Mouse (Mus musculus) right cerebral cortex, postnatal 4 days (tissue): ENCODE measurements around the gene Tob2.

Experiments used
- DNase-seq: peaks from one replicate; pipeline ENCODE4 v3.0.0-alpha.2; 2022

Tob2 gene

GRCm38 (mm10) chr15:81858517-81859329, at the start of gene Tob2:
Gene Tob2 (minus strand): TSS chr15:81858796.
- peak; percentile 65 for DNase-seq

GRCm38 (mm10) chr15:81907953-81908352, 49.4 kb upstream of the Tob2 start:
- no peak for DNase-seq

- peak; percentile 89 for DNase-seq
Measured at GRCm38 (mm10) chr15:81904939-81905338, 46.3 kb upstream of the Tob2 start.

DNA sequence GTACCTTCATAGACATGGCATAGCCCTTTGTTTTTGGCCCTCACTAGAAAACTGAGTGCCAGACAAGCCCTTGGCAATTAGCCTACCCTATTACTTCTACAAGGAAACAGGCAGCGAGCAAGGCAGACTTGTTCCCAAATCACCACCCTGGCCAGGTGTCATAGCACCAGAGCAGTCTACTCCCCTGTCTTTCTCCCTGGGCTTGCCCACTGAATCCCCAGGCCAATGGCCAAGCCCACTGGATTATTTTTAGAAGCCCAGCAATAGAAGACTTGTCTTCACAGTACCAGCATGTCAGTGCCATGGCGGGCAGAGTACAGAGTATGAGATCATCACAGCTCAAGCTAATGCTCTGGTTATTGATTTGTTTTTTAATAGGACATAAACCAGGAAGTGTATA, 40.2 kb upstream of the Tob2 start:
- no peak for DNase-seq

GRCm38 (mm10) chr15:81897607-81898285, 39.1 kb upstream of the Tob2 start:
- DNase-seq = no peak

- DNase-seq = no peak
Measured at GRCm38 (mm10) chr15:81896407-81896806, 37.8 kb upstream of the Tob2 start.

DNA sequence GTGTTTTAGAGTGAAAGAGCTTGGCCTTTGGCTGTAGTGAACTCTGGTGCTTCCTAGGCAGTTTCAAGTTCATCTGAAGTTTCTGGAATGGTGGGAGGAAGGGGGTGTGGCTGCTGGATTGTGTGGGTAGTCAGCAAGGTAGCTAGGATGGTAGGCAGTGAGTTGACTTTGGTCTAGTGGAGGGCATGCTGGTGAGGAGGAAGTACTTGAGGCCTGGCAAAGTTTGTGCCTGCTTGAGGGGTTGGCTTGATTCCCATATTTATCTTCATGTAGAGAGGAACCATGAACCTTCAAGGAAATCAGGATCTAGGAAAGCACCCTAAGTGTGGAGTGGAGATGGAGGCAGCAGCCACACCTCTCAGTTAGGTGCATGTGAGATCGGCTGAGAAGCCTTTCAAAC, 35.4 kb upstream of the Tob2 start:
- no peak for DNase-seq

DNA sequence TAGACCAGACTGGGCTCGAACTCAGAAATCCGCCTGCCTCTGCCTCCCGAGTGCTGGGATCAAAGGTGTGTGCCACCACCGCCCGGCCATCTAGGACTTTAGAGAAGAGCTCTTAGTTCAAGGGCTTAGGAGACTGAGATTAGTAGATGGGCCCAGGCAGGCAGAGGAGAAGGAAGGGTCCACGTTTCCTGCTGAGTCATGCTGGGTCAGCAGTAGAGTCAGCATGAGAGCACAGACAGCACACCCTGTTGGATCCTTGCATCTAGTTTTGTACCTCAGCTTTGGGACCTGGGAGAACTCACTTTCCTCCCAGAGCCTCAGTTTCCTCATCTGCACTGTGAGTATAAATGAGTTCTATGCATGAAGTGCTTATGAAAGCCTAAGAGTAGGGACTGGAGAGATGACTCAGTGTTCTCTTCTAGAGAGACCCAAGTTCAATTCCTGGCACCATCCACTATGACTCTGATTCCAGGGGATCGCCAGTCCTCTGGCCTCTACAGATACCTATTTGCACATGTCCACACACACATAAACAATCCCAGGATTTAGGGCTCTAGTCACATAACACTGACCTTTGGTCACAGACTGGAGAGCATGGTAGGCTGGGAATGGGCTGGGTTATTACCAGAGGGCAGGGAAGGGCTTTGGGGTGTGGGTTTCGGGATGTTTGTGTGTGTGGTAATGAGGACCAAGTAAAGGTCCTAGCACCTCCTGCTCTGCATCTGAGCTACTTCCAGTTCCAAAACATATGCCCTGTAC, 33.4 kb upstream of the Tob2 start:
- no peak for DNase-seq

- DNase-seq = no peak
Measured at GRCm38 (mm10) chr15:81891140-81891802, 32.7 kb upstream of the Tob2 start.

DNA sequence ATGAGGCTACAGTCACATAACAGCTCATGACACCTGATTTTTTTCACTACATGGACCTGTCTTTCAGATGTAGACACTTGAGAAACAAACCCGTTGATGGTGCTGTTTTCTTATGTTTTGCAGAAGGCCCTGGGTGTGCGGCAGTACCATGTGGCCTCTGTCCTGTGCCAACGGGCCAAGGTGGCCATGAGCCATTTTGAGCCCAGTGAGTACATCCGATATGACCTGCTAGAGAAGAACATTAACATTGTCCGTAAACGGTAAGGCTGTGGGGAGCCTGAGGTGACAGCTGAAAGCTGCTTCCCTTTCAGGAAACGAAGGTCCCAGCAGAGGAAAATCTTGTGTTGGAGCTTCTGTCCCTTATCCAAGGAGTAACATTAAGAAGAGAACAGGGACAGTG, 30.6 kb upstream of the Tob2 start:
- no peak for DNase-seq

- no peak for DNase-seq
Measured at GRCm38 (mm10) chr15:81886795-81887550, 28.4 kb upstream of the Tob2 start.

DNA sequence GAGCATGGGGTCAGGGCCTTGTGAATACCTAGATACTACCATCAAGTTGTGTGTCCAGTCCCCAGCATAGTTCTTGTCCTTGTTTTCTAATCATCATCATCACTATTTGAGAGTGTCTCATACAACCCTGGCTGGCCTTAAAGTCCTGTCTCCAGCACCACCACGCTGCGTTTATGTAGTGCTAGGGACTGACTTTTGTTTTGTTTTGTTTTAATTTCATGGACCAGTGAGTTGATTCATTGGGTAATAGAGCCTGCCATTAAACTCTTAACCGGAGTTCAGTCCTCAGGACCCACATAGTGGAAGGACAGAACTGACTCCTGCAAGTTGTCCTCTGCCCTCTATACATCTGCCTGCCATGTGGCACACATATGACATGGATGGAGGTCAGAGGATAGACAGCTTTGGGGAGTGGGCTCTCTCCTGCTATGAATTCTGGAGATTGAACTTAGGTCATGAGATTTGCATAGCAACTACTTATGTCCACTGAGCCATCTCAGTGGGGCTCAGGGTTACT, 26.9 kb upstream of the Tob2 start:
- no peak for DNase-seq

DNA sequence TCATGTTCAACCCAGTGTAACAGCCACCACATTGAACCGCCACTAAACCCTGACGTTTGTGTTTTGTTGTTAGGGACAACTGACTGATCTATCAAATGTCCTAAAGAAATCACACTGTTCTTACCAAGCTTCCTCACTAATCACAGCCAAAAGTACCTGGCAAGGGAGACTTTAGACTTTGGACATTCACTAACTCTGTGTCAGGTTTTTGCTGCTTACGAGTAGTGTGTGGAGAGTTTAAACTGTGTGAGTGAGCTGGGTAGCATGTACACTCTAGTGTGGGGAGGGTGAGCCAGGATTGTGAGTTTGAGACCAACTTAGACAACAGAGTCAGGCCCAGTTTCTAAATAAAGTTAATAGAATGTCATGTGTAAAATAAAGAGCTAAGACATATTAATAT, 23.8 kb upstream of the Tob2 start:
- DNase-seq = no peak

GRCm38 (mm10) chr15:81879531-81880401, 21.2 kb upstream of the Tob2 start:
- peak; percentile 68 for DNase-seq

DNA sequence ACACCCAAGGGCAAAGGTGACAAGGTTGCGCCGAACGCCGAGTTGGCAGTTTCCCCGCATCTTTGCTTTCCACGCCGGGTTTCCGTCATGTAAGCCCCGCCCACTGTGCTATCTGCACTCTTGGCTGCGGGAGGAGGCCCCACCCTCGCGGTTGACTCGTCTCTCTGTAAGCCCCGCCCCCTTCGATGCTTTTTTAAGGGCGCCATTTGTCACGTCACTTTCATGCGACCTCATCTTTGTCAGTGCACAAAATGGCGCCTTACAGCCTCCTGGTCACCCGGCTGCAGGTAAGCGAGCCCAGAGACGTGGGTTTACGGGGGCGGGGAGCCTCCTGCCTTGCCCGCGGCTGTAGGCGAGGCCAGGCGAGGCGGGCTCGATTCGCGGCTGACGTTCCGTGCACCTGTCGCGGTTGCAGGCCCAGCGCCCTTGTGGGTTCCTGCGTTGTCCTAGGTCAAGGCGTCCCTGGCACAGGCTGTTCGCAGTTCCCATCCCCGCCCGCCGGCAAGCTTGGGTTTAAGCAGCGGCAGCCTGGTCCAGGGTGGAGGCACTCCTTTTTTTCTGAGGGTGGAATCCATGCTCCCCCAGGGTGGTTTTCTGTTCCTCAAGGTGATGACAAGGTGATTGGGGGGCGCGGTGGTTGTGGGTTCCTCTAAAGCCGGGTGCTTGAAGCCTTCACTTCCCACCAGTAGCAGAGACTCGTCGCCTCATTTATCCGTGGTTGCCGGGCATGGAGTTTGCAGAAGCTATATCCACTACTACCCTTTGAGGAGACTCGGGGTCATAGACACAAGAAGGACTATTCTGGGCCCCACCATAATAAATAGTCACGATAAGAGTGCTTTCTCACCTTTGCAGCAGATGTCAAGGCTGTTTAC, 13.9 kb upstream of the Tob2 start, which contains the start of gene Aco2:
Gene Aco2 (plus strand): TSS at position 48 of the 875 bp plus-strand sequence.
- DNase-seq = peak; percentile 98

DNA sequence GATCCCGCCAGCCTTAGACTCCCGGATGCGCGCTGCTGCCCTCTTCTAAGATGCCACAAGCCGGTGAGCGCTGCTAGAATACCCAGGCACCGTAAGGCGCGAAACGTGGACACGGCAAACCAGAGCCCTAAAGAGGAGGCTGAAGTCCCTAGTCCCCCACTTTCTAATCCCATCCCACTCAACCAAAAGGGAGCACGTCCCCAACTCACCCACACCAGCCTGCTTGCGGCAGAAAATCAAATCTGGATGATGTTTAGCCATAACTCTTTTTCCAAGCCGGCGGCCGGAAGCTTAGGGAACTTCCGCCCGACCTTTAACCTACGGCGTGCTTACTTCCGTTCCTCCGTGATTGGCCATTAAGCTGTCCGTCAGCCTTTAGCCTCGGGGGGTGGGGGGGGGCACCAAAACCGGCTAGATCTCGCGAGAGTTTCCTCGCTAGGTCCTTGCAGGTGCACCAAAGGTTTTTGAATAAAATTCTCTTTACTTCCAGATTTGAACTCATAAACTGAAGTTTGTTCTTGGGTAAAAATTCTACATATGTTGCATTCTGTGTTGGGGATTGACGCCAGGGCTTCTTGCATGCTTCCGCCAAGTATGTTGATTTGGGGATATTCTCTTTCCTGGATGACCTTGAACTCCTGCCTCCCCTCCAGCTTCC, 13.1 kb upstream of the Tob2 start, which contains the start of gene Phf5a:
Gene Phf5a (minus strand): TSS at position 308 of the 658 bp plus-strand sequence.
- DNase-seq = peak; percentile 82

- DNase-seq = no peak
Measured at GRCm38 (mm10) chr15:81869985-81870384, 11.4 kb upstream of the Tob2 start.

DNA sequence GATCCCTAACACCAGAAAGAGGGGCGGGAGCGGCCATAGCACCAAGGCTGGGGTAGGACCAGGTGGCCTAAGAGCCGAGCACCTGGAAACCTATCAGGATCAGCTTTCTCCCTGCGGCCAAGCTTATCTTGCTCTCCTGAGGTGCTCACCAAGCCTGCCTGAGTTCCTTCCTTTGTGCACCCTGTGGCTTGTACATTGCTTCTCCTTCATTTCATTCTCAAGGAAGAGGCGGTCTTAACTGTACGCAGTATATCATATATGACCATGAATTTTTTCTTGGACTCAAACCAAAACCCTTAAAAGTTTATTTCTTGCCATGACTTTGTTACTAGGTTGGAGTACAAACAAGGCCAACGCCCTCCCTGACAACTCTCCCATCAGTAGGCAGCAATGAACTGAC, 5.6 kb upstream of the Tob2 start:
- DNase-seq = no peak

- DNase-seq = no peak
Measured at GRCm38 (mm10) chr15:81860471-81861135, 2.0 kb upstream of the Tob2 start.
